Mouse (Mus musculus): ENCODE results near the gene Creb3l2. TPM values are rescaled to one million over a fixed set of nuclear protein-coding genes. Genes with fewer than 3 reads are reported as not detected.

Gene Creb3l2
- total and polyA plus RNA-seq, 2 experiments from 2014 or later = 2.0 to 5.0 TPM

- H3K27me3 ChIP-seq (ENCODE audit: insufficient read depth, low read length) = no peaks in the 10 kb centered on the region
- no peak overlapping the region for H3K4me3 ChIP-seq (ENCODE audit: low read depth, low read length)
- no peak for ATAC-seq
- no peak overlapping the region for H3K9ac ChIP-seq
- H3K9me3 ChIP-seq (ENCODE audit: low read length) = no peaks in the 10 kb centered on the region
- H3K4me2 ChIP-seq (ENCODE audit: low read depth) = no peak overlapping the region
- H3K36me3 ChIP-seq (ENCODE audit: insufficient read depth) = no peaks in the 10 kb centered on the region
- H3K4me1 ChIP-seq (ENCODE audit: insufficient read depth) = no peaks in the 10 kb centered on the region
- no peak overlapping the region for H3K27ac ChIP-seq (ENCODE audit: low read depth, low read length)
- no peak for DNase-seq
- WGBS = 56% methylated on average over 1 of the region's 1 CpGs
- no peak for TF ChIP-seq CTCF (IDR thresholded peaks at IDR 0.05; ENCODE audit: low read depth)
Observed at GRCm38 (mm10) chr6:37423386-37423785, 18.6 kb downstream of the Creb3l2 start.

- Histone ChIP-seq H3K27me3 (ENCODE audit: insufficient read depth, low read length) (no peaks in the 10 kb centered on the region), H3K4me2 (ENCODE audit: low read depth) (no peak overlapping the region), H3K9ac (no peak overlapping the region), H3K4me1 (ENCODE audit: insufficient read depth) (no peaks in the 10 kb centered on the region), H3K36me3 (ENCODE audit: insufficient read depth) (no peaks in the 10 kb centered on the region), H3K27ac (ENCODE audit: low read depth, low read length) (no peak overlapping the region), H3K4me3 (ENCODE audit: low read depth, low read length) (no peak overlapping the region), H3K9me3 (ENCODE audit: low read length) (no peaks in the 10 kb centered on the region)
- no peak for ATAC-seq
- no peak for TF ChIP-seq CTCF (IDR thresholded peaks at IDR 0.05; ENCODE audit: low read depth)
- DNase-seq = no peak
- 87% methylated on average over 6 of the region's 6 CpGs for WGBS
Observed at GRCm38 (mm10) chr6:37421124-37421523, 20.8 kb downstream of the Creb3l2 start.

GRCm38 (mm10) chr6:37419445-37419941 lies 22.5 kb downstream of the Creb3l2 start:
- DNase-seq = no peak
- TF ChIP-seq CTCF (IDR thresholded peaks at IDR 0.05; ENCODE audit: low read depth) = no peak

GRCm38 (mm10) chr6:37418931-37419330 lies 23.0 kb downstream of the Creb3l2 start:
- no peaks in the 10 kb centered on the region for H3K4me1 ChIP-seq (ENCODE audit: insufficient read depth)
- no peak for DNase-seq
- no peaks in the 10 kb centered on the region for H3K27me3 ChIP-seq (ENCODE audit: insufficient read depth, low read length)
- no peak; the same call in 1 of the 2 replicates for ATAC-seq
- no peaks in the 10 kb centered on the region for H3K36me3 ChIP-seq (ENCODE audit: insufficient read depth)
- H3K9ac ChIP-seq = no peak overlapping the region
- no peak overlapping the region for H3K4me2 ChIP-seq (ENCODE audit: low read depth)
- H3K27ac ChIP-seq (ENCODE audit: low read depth, low read length) = no peak overlapping the region
- no peaks in the 10 kb centered on the region for H3K9me3 ChIP-seq (ENCODE audit: low read length)
- H3K4me3 ChIP-seq (ENCODE audit: low read depth, low read length) = no peak overlapping the region
- no peak for TF ChIP-seq CTCF (IDR thresholded peaks at IDR 0.05; ENCODE audit: low read depth)
- 86% methylated on average over 6 of the region's 6 CpGs for WGBS

More at GRCm38 (mm10) chr6:37419445-37419941, 22.5 kb downstream of the Creb3l2 start:
- Histone ChIP-seq H3K4me1 (ENCODE audit: insufficient read depth) (no peaks in the 10 kb centered on the region), H3K9ac (no peak overlapping the region), H3K36me3 (ENCODE audit: insufficient read depth) (no peaks in the 10 kb centered on the region), H3K27ac (ENCODE audit: low read depth, low read length) (no peak overlapping the region), H3K9me3 (ENCODE audit: low read length) (no peaks in the 10 kb centered on the region), H3K27me3 (ENCODE audit: insufficient read depth, low read length) (no peaks in the 10 kb centered on the region), H3K4me3 (ENCODE audit: low read depth, low read length) (no peak overlapping the region), H3K4me2 (ENCODE audit: low read depth) (no peak overlapping the region)
- ATAC-seq = peak; percentile 68
- WGBS = 87% methylated on average over 17 of the region's 17 CpGs

GRCm38 (mm10) chr6:37416743-37417142 lies 25.2 kb downstream of the Creb3l2 start:
- Histone ChIP-seq H3K4me3 (ENCODE audit: low read depth, low read length) (no peak overlapping the region), H3K9me3 (ENCODE audit: low read length) (no peaks in the 10 kb centered on the region), H3K9ac (no peak overlapping the region), H3K27me3 (ENCODE audit: insufficient read depth, low read length) (no peaks in the 10 kb centered on the region), H3K4me2 (ENCODE audit: low read depth) (no peak overlapping the region), H3K4me1 (ENCODE audit: insufficient read depth) (no peaks in the 10 kb centered on the region), H3K27ac (ENCODE audit: low read depth, low read length) (no peak overlapping the region), H3K36me3 (ENCODE audit: insufficient read depth) (no peaks in the 10 kb centered on the region)
- no peak for DNase-seq
- no peak for TF ChIP-seq CTCF (IDR thresholded peaks at IDR 0.05; ENCODE audit: low read depth)
- 78% methylated on average over 4 of the region's 4 CpGs for WGBS
- no peak for ATAC-seq

GRCm38 (mm10) chr6:37415505-37415904 lies 26.4 kb downstream of the Creb3l2 start:
- ATAC-seq (no peak), DNase-seq (no peak)
- TF ChIP-seq CTCF (IDR thresholded peaks at IDR 0.05; ENCODE audit: low read depth) = no peak
- no peak overlapping the region for H3K4me2 ChIP-seq (ENCODE audit: low read depth)
- H3K9ac ChIP-seq = no peak overlapping the region
- no peaks in the 10 kb centered on the region for H3K36me3 ChIP-seq (ENCODE audit: insufficient read depth)
- H3K27me3 ChIP-seq (ENCODE audit: insufficient read depth, low read length) = no peaks in the 10 kb centered on the region
- no peaks in the 10 kb centered on the region for H3K4me1 ChIP-seq (ENCODE audit: insufficient read depth)
- no peaks in the 10 kb centered on the region for H3K9me3 ChIP-seq (ENCODE audit: low read length)
- 83% methylated on average over 6 of the region's 6 CpGs for WGBS
- no peak overlapping the region for H3K4me3 ChIP-seq (ENCODE audit: low read depth, low read length)
- H3K27ac ChIP-seq (ENCODE audit: low read depth, low read length) = no peak overlapping the region

GRCm38 (mm10) chr6:37415034-37415433 lies 26.9 kb downstream of the Creb3l2 start:
- H3K27me3 ChIP-seq (ENCODE audit: insufficient read depth, low read length) = no peaks in the 10 kb centered on the region
- H3K4me3 ChIP-seq (ENCODE audit: low read depth, low read length) = no peak overlapping the region
- H3K9me3 ChIP-seq (ENCODE audit: low read length) = no peaks in the 10 kb centered on the region
- 51% methylated on average over 7 of the region's 7 CpGs for WGBS
- H3K9ac ChIP-seq = no peak overlapping the region
- H3K4me1 ChIP-seq (ENCODE audit: insufficient read depth) = no peaks in the 10 kb centered on the region
- TF ChIP-seq CTCF (IDR thresholded peaks at IDR 0.05; ENCODE audit: low read depth) = no peak
- no peak overlapping the region for H3K4me2 ChIP-seq (ENCODE audit: low read depth)
- DNase-seq (no peak), ATAC-seq (no peak)
- H3K36me3 ChIP-seq (ENCODE audit: insufficient read depth) = no peaks in the 10 kb centered on the region
- no peak overlapping the region for H3K27ac ChIP-seq (ENCODE audit: low read depth, low read length)
